Mouse (Mus musculus) stomach, postnatal 0 days (tissue): ENCODE results near the gene Gcc2. TPM values are rescaled to one million over a fixed set of nuclear protein-coding genes. Genes with fewer than 3 reads are reported as not detected.

Experiments used
- ATAC-seq: fragments of 200-750 bp; cut with Nextera tagmentation; 2 replicates; pipeline ENCODE4 v1.8.0; 2017; ENCODE audit not compliant: low FRiP score, low TSS enrichment
- DNase-seq: peaks from one replicate; pipeline ENCODE4 v3.0.0-alpha.2; 2016; ENCODE audit warnings: low spot score
- H3K27ac ChIP-seq: fragments of 300-500 bp; sonication (generic); replicated peaks from 2 replicates; pipeline ENCODE4 v1.5.1; 2014; ENCODE audit warnings: mild to moderate bottlenecking, control low read depth
- H3K27me3 ChIP-seq: fragments of 300-500 bp; sonication (generic); 2 replicates; pipeline ENCODE4 v1.6.1; 2014; ENCODE audit warnings: low read length; ENCODE audit not compliant: control insufficient read depth, insufficient read depth
- H3K36me3 ChIP-seq: fragments of 300-500 bp; sonication (generic); 2 replicates; pipeline ENCODE4 v1.6.1; 2014; ENCODE audit warnings: low read length, mixed read lengths; ENCODE audit not compliant: control insufficient read depth, insufficient read depth
- H3K4me1 ChIP-seq: fragments of 300-500 bp; sonication (generic); replicated peaks from 2 replicates; pipeline ENCODE4 v1.6.1; 2014; ENCODE audit warnings: antibody characterized with exemption; ENCODE audit not compliant: control insufficient read depth, insufficient read depth
- H3K4me2 ChIP-seq: fragments of 300-500 bp; sonication (generic); replicated peaks from 2 replicates; pipeline ENCODE4 v1.6.1; 2014; ENCODE audit warnings: low read depth, mild to moderate bottlenecking, control low read depth, moderate library complexity
- H3K4me3 ChIP-seq: fragments of 300-500 bp; sonication (generic); 2 replicates; pipeline ENCODE4 v1.5.1; 2014; ENCODE audit warnings: low read depth, low read length, control low read depth
- H3K9ac ChIP-seq: fragments of 300-500 bp; sonication (generic); 2 replicates; pipeline ENCODE4 v1.6.1; 2014; ENCODE audit warnings: mild to moderate bottlenecking, low read length, control low read depth, mixed read lengths
- H3K9me3 ChIP-seq: fragments of 300-500 bp; sonication (generic); 2 replicates; pipeline ENCODE4 v1.6.1; 2016; ENCODE audit warnings: low read length; ENCODE audit not compliant: control insufficient read depth
- CTCF ChIP-seq: IDR thresholded peaks from 2 replicates; pipeline ENCODE4 v1.5.1; 2016; ENCODE audit warnings: antibody characterized with exemption, low read depth, mild to moderate bottlenecking, moderate library complexity
- EP300 ChIP-seq: optimal IDR thresholded peaks from 2 replicates; pipeline ENCODE3; 2016; ENCODE audit warnings: antibody characterized with exemption
- WGBS: fragments of 180-500 bp; shearing (Covaris S2); extraction: QIAGEN DNeasy Blood & Tissue Kit; methylation state at CpG from one replicate; pipeline ENCODE4 v1.1.7; 2014; 5-methylcytosine and 5-hydroxymethylcytosine counted together
- polyA plus RNA-seq: library from polyadenylated mRNA; unstranded; fragments of >200 nt; fragmentation: Nextera tagmentation; extraction: Ambion mirVana; gene quantifications from 2 replicates; pipeline ENCODE4 v1.2.1, GENCODE M21; 2015

The Gcc2 gene
- polyA plus RNA-seq, 1 experiment from 2014 or later: 65.7 TPM

DNA sequence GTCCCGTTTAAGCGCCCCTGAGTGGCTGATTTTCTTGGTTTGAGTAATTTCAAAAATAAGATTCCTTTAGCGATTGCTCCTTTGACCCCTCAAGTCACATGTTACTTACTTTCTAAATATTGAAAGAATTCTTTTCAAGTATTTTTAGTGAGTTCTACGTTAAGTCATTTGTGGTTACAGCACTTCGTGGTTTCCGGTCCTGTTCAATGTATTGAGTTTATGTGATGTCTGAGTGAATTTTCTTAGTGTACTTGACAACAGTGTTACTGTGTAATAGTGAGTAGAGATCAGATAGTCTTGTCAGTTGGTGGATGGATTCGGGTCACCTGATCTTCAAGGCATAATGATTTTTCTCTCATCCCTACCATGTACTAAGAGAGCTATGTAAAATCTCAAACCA lies 26.9 kb downstream of the Gcc2 start:
- DNase-seq: no peak
- Histone ChIP-seq H3K4me3 (no peak overlapping the region), H3K27me3 (no peaks in the 10 kb centered on the region), H3K4me1 (no peaks in the 10 kb centered on the region), H3K27ac (no peak overlapping the region), H3K4me2 (no peak overlapping the region), H3K9ac (no peak overlapping the region), H3K9me3 (no peaks in the 10 kb centered on the region), H3K36me3 (peaks cover 7% of the 10 kb centered on the region)
- WGBS: 93% methylated on average over 7 of the region's 7 CpGs
- TF ChIP-seq CTCF (no peak), EP300 (no peak)
- ATAC-seq: no peak

DNA sequence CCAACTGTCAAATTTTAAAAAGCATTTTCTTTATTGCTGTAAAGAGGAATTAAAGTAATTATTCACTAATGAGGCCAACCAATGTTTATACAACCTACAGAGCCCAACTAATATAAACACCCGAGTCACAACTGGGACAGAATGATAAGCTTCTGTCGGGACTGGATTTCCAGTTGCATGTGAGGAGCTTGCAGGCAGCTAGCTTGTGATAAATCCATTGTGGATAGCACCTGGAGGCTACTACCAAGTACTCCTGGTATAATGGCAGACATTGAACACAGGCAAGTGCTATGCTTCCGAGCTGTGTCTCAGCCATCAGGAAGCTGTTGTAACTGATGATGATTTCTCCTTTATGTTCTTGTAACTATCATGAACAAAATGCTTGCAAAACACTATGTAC lies 35.4 kb downstream of the Gcc2 start:
- WGBS: 56% methylated on average over 3 of the region's 3 CpGs

DNA sequence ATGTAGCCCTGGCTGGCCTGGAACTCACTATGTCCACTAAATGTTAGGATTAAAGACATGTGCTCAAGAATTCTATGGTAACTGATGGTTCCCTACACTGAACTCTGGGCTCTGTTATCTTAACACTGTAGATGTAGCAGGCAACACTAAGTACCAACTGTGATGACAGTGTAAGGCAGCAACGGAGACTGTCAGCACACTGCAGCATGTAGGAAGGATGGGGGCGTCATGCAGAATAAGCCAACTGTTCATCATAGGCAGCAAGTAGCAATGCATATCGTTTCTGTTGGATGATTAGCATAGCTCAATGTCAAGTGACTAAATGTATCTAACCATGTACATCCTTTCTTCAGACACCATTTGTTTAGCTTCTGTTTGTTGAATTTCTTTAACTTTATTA lies 38.9 kb downstream of the Gcc2 start:
- H3K9ac ChIP-seq: no peak overlapping the region
- TF ChIP-seq CTCF (no peak), EP300 (no peak)
- H3K4me2 ChIP-seq: no peak overlapping the region
- H3K27me3 ChIP-seq: no peaks in the 10 kb centered on the region
- no peak for DNase-seq
- peaks cover 26% of the 10 kb centered on the region for H3K36me3 ChIP-seq
- 95% methylated on average over 3 of the region's 3 CpGs for WGBS
- no peak overlapping the region for H3K4me3 ChIP-seq
- ATAC-seq: no peak
- H3K9me3 ChIP-seq: no peaks in the 10 kb centered on the region
- H3K4me1 ChIP-seq: no peaks in the 10 kb centered on the region
- no peak overlapping the region for H3K27ac ChIP-seq

More for the DNA sequence above, 35.4 kb downstream of the Gcc2 start:
- H3K9ac ChIP-seq: no peak overlapping the region
- H3K27ac ChIP-seq: no peak overlapping the region
- H3K4me1 ChIP-seq: no peaks in the 10 kb centered on the region
- peaks cover 18% of the 10 kb centered on the region for H3K36me3 ChIP-seq
- no peak overlapping the region for H3K4me3 ChIP-seq
- no peak overlapping the region for H3K4me2 ChIP-seq
- H3K9me3 ChIP-seq: no peaks in the 10 kb centered on the region
- no peaks in the 10 kb centered on the region for H3K27me3 ChIP-seq
- TF ChIP-seq CTCF (no peak), EP300 (no peak)
- DNase-seq (no peak), ATAC-seq (no peak)

- no peak overlapping the region for H3K9ac ChIP-seq
- no peak overlapping the region for H3K27ac ChIP-seq
- H3K9me3 ChIP-seq: no peaks in the 10 kb centered on the region
- ATAC-seq (no peak), DNase-seq (no peak)
- H3K36me3 ChIP-seq: peaks cover 23% of the 10 kb centered on the region
- H3K4me3 ChIP-seq: no peak overlapping the region
- no peak overlapping the region for H3K4me2 ChIP-seq
- 94% methylated on average over 3 of the region's 3 CpGs for WGBS
- no peak for TF ChIP-seq EP300
- no peak for TF ChIP-seq CTCF
- no peaks in the 10 kb centered on the region for H3K27me3 ChIP-seq
- H3K4me1 ChIP-seq: no peaks in the 10 kb centered on the region
Measured at GRCm38 (mm10) chr10:58295605-58296004, 40.3 kb downstream of the Gcc2 start.

DNA sequence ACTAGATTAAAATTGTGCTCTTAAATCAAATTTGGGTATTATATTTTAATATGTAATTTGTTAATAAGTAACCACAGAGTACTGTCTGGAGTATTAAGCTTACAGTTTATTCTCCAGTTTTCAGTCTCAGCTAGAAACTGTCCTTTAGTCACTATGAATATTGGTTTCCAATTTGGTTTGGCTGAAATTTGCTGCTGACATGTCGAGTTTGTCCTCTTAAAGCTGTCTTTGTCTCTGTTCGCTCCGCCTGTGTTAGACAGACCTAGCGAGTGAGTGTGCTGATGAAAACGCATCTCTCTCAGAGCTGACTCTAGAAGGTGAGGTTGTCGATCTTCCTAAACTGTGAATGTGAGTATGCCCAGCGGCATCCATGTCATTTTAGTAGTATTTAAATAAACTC lies 49.7 kb downstream of the Gcc2 start:
- Histone ChIP-seq H3K27ac (no peak overlapping the region), H3K9ac (no peak overlapping the region), H3K27me3 (no peaks in the 10 kb centered on the region), H3K4me2 (no peak overlapping the region), H3K9me3 (no peaks in the 10 kb centered on the region), H3K4me3 (no peak overlapping the region), H3K36me3 (peaks cover 20% of the 10 kb centered on the region; the same call in 1 of the 2 replicates), H3K4me1 (no peaks in the 10 kb centered on the region)
- no peak for ATAC-seq
- DNase-seq: no peak
- WGBS: 93% methylated on average over 7 of the region's 7 CpGs
- TF ChIP-seq EP300 (no peak), CTCF (no peak)

GRCm38 (mm10) chr10:58306897-58307296 lies 51.6 kb downstream of the Gcc2 start:
- no peaks in the 10 kb centered on the region for H3K27me3 ChIP-seq
- H3K4me1 ChIP-seq: no peaks in the 10 kb centered on the region
- H3K4me2 ChIP-seq: no peak overlapping the region
- H3K36me3 ChIP-seq: peaks cover 17% of the 10 kb centered on the region; the same call in 1 of the 2 replicates
- H3K9ac ChIP-seq: no peak overlapping the region
- H3K27ac ChIP-seq: no peak overlapping the region
- no peaks in the 10 kb centered on the region for H3K9me3 ChIP-seq
- no peak overlapping the region for H3K4me3 ChIP-seq
- ATAC-seq (no peak), DNase-seq (no peak)
- TF ChIP-seq EP300: no peak
- TF ChIP-seq CTCF: no peak
- WGBS: 90% methylated on average over 3 of the region's 3 CpGs
